Mouse (Mus musculus) inflammation-experienced regulatory T-cells, adult 6 months (primary cell): ENCODE measurements around the gene Plxna1. TPM values are rescaled to one million over a fixed set of nuclear protein-coding genes. Genes with fewer than 3 reads are reported as not detected.
A peak's percentile ranks its signal among the peaks of the same experiment; 100 is the strongest.

Experiments
- ATAC-seq: one replicate; pipeline ENCODE4 v1.8.0; 2017
- polyA plus RNA-seq, 3 experiments: library from polyadenylated mRNA; unstranded; fragments of 100-300 nt; shearing (Covaris generic); gene quantifications; one replicate each; pipeline ENCODE4 v1.2.1; 2017

Gene Plxna1
- polyA plus RNA-seq, result 1 to 10 TPM in 1 of 3 experiments, under 1 TPM in 2; 0.60 to 2.5 (median 0.86) TPM

GRCm38 (mm10) chr6:89362281-89363106, at the start of gene Plxna1:
Plxna1 (minus strand) TSS chr6:89362620.
- peak; percentile 57 for ATAC-seq

- no peak for ATAC-seq
Measured at GRCm38 (mm10) chr6:89409041-89409440, 46.6 kb upstream of the Plxna1 start.

GRCm38 (mm10) chr6:89408259-89408658, 45.8 kb upstream of the Plxna1 start:
- no peak for ATAC-seq

- no peak for ATAC-seq
Measured at GRCm38 (mm10) chr6:89407247-89407889, 44.9 kb upstream of the Plxna1 start.

- no peak for ATAC-seq
Measured at GRCm38 (mm10) chr6:89404964-89405363, 42.5 kb upstream of the Plxna1 start.

- no peak for ATAC-seq
Measured at GRCm38 (mm10) chr6:89403257-89404225, 41.1 kb upstream of the Plxna1 start.

- ATAC-seq, result no peak
Measured at GRCm38 (mm10) chr6:89402406-89402805, 40.0 kb upstream of the Plxna1 start.

- ATAC-seq, result no peak
Measured at GRCm38 (mm10) chr6:89399564-89399963, 37.1 kb upstream of the Plxna1 start.

- no peak for ATAC-seq
Measured at GRCm38 (mm10) chr6:89397919-89398318, 35.5 kb upstream of the Plxna1 start.

- no peak for ATAC-seq
Measured at GRCm38 (mm10) chr6:89393820-89394219, 31.4 kb upstream of the Plxna1 start.

- ATAC-seq, result no peak
Measured at GRCm38 (mm10) chr6:89392213-89392612, 29.8 kb upstream of the Plxna1 start.

- no peak for ATAC-seq
Measured at GRCm38 (mm10) chr6:89389771-89390170, 27.4 kb upstream of the Plxna1 start.

- ATAC-seq, result no peak
Measured at GRCm38 (mm10) chr6:89386956-89387355, 24.5 kb upstream of the Plxna1 start.

GRCm38 (mm10) chr6:89384699-89385098, 22.3 kb upstream of the Plxna1 start:
- no peak for ATAC-seq

- ATAC-seq, result no peak
Measured at GRCm38 (mm10) chr6:89381851-89382250, 19.4 kb upstream of the Plxna1 start.

- no peak for ATAC-seq
Measured at GRCm38 (mm10) chr6:89381172-89381571, 18.8 kb upstream of the Plxna1 start.

- ATAC-seq, result no peak
Measured at GRCm38 (mm10) chr6:89380751-89381150, 18.3 kb upstream of the Plxna1 start.

- ATAC-seq, result no peak
Measured at GRCm38 (mm10) chr6:89378264-89378663, 15.8 kb upstream of the Plxna1 start.

- ATAC-seq, result no peak
Measured at GRCm38 (mm10) chr6:89368812-89369211, 6.4 kb upstream of the Plxna1 start.

- no peak for ATAC-seq
Measured at GRCm38 (mm10) chr6:89364342-89364741, 1.9 kb upstream of the Plxna1 start.

- ATAC-seq, result no peak
Measured at GRCm38 (mm10) chr6:89363107-89363451, 659 bp upstream of the Plxna1 start.

- peak; percentile 41 for ATAC-seq
Measured at GRCm38 (mm10) chr6:89361418-89362280, 771 bp downstream of the Plxna1 start.
